Mouse (Mus musculus): ENCODE results near the gene Cst3.

- TF ChIP-seq CTCF (IDR thresholded peaks at IDR 0.05; ENCODE audit: insufficient read depth, low read length) (no peak), POLR2A (IDR thresholded peaks at IDR 0.05; ENCODE audit: borderline replicate concordance, extremely low read depth, low read depth, low read length) (no peak)
Observed at GRCm38 (mm10) chr2:148868959-148869358, 6.5 kb downstream of the Cst3 start.
